Mouse (Mus musculus) megakaryocyte, embryonic 14.5 days (primary cell): ENCODE data around the gene B4galt2.

ENCODE experiments used
- FLI1 ChIP-seq: IDR thresholded peaks from 2 replicates; pipeline ENCODE4 v1.6.1; 2012; ENCODE audit warnings: low read length, inconsistent platforms, mixed read lengths
- GATA1 ChIP-seq: IDR thresholded peaks from 3 replicates; pipeline ENCODE4 v1.6.1; 2012; ENCODE audit warnings: mixed read lengths, low read length, inconsistent platforms, borderline replicate concordance

GRCm38 (mm10) chr4:117870437-117870836 is 12.8 kb downstream of the B4galt2 start:
- TF ChIP-seq GATA1 (no peak), FLI1 (no peak)
